Mouse (Mus musculus) thymus, adult 2 months (tissue): ENCODE measurements at regions not wholly inside any gene's neighbourhood (a gene's known extent, or its start where the extent isn't known, plus 50 kb on each side); places are given as distances from the start of the nearest gene placed in this dataset.

Experiments
- CTCF ChIP-seq: fragments of 200-500 bp; IDR thresholded peaks from 2 replicates; pipeline ENCODE4 v1.5.1; 2012; ENCODE audit warnings: mild to moderate bottlenecking, control low read depth, low read length, moderate library complexity, borderline replicate concordance; ENCODE audit not compliant: control insufficient read depth, poor library complexity, insufficient read depth; ENCODE audit errors: extremely low read depth
- POLR2A ChIP-seq: fragments of 200-500 bp; IDR thresholded peaks from 2 replicates; pipeline ENCODE4 v1.6.1; 2012; ENCODE audit warnings: mild to moderate bottlenecking, low read length, control low read depth, moderate library complexity; ENCODE audit not compliant: control insufficient read depth, poor library complexity, insufficient read depth; ENCODE audit errors: extremely low read depth

- no peak for TF ChIP-seq POLR2A
- no peak for TF ChIP-seq CTCF
These were observed 203.7 kb upstream of the Egln3 start for GRCm38 (mm10) chr12:54407301-54407896.
